Mouse (Mus musculus): ENCODE results near the gene Gabbr2. TPM values are rescaled to one million over a fixed set of nuclear protein-coding genes. Genes with fewer than 3 reads are reported as not detected.

The Gabbr2 gene
- polyA plus RNA-seq, 1 experiment = 102 TPM

GRCm38 (mm10) chr4:46997969-46998368, 6.3 kb upstream of the Gabbr2 start:
- 83% methylated on average over 2 of the region's 2 CpGs for WGBS
- TF ChIP-seq POLR2A (IDR thresholded peaks at IDR 0.05; ENCODE audit: borderline replicate concordance, insufficient read depth, low read length) (no peak), CTCF (IDR thresholded peaks at IDR 0.05; ENCODE audit: borderline replicate concordance, insufficient read depth, low read depth, low read length) (no peak)

GRCm38 (mm10) chr4:46992827-46993473, 1.3 kb upstream of the Gabbr2 start:
- 54% methylated on average over 8 of the region's 8 CpGs for WGBS

More at GRCm38 (mm10) chr4:46997969-46998368, 6.3 kb upstream of the Gabbr2 start:
- Histone ChIP-seq H3K27me3 (ENCODE audit: control insufficient read depth, insufficient read depth, low read length) (no peaks in the 10 kb centered on the region), H3K4me3 (replicated peaks; ENCODE audit: insufficient read depth, low read depth, low read length) (no peak overlapping the region), H3K27ac (ENCODE audit: insufficient read depth, low read length) (no peak overlapping the region), H3K4me1 (ENCODE audit: control insufficient read depth, insufficient read depth, low read length) (no peaks in the 10 kb centered on the region)
- no peak for DNase-seq

GRCm38 (mm10) chr4:46991959-46992316, 265 bp upstream of the Gabbr2 start:
- no peak for TF ChIP-seq POLR2A (IDR thresholded peaks at IDR 0.05; ENCODE audit: borderline replicate concordance, insufficient read depth, low read length)
- no peak for TF ChIP-seq CTCF (IDR thresholded peaks at IDR 0.05; ENCODE audit: borderline replicate concordance, insufficient read depth, low read depth, low read length)
- Histone ChIP-seq H3K4me1 (ENCODE audit: control insufficient read depth, insufficient read depth, low read length) (peaks cover 10% of the 10 kb centered on the region), H3K27ac (ENCODE audit: insufficient read depth, low read length) (peak overlapping the region; percentile 85), H3K27me3 (ENCODE audit: control insufficient read depth, insufficient read depth, low read length) (no peaks in the 10 kb centered on the region), H3K4me3 (replicated peaks; ENCODE audit: insufficient read depth, low read depth, low read length) (peak overlapping the region; percentile 81)
- no peak for DNase-seq
- WGBS = under 1% methylated on average over 30 of the region's 31 CpGs

More at GRCm38 (mm10) chr4:46992827-46993473, 1.3 kb upstream of the Gabbr2 start:
- no peak overlapping the region for H3K27ac ChIP-seq (ENCODE audit: insufficient read depth, low read length)
- H3K4me3 ChIP-seq (replicated peaks; ENCODE audit: insufficient read depth, low read depth, low read length) = no peak overlapping the region
- TF ChIP-seq CTCF (IDR thresholded peaks at IDR 0.05; ENCODE audit: borderline replicate concordance, insufficient read depth, low read depth, low read length) (no peak), POLR2A (IDR thresholded peaks at IDR 0.05; ENCODE audit: borderline replicate concordance, insufficient read depth, low read length) (no peak)
- no peak for DNase-seq
- H3K4me1 ChIP-seq (ENCODE audit: control insufficient read depth, insufficient read depth, low read length) = peaks cover 10% of the 10 kb centered on the region
- H3K27me3 ChIP-seq (ENCODE audit: control insufficient read depth, insufficient read depth, low read length) = no peaks in the 10 kb centered on the region

- Histone ChIP-seq H3K4me3 (replicated peaks; ENCODE audit: insufficient read depth, low read depth, low read length) (peak overlapping the region; percentile 81), H3K4me1 (ENCODE audit: control insufficient read depth, insufficient read depth, low read length) (peaks cover 23% of the 10 kb centered on the region), H3K27me3 (ENCODE audit: control insufficient read depth, insufficient read depth, low read length) (no peaks in the 10 kb centered on the region), H3K27ac (ENCODE audit: insufficient read depth, low read length) (peak overlapping the region; percentile 85)
- under 1% methylated on average over 29 of the region's 29 CpGs for WGBS
- DNase-seq = peak; percentile 63 to 75
- TF ChIP-seq CTCF (IDR thresholded peaks at IDR 0.05; ENCODE audit: borderline replicate concordance, insufficient read depth, low read depth, low read length) (no peak), POLR2A (IDR thresholded peaks at IDR 0.05; ENCODE audit: borderline replicate concordance, insufficient read depth, low read length) (no peak)
Observed at GRCm38 (mm10) chr4:46990281-46991015, 1.2 kb downstream of the Gabbr2 start.

- Histone ChIP-seq H3K4me3 (replicated peaks; ENCODE audit: insufficient read depth, low read depth, low read length) (peak overlapping the region; percentile 81), H3K27ac (ENCODE audit: insufficient read depth, low read length) (peak overlapping the region; percentile 85), H3K27me3 (ENCODE audit: control insufficient read depth, insufficient read depth, low read length) (no peaks in the 10 kb centered on the region), H3K4me1 (ENCODE audit: control insufficient read depth, insufficient read depth, low read length) (peaks cover 29% of the 10 kb centered on the region)
- DNase-seq = peak; percentile 88 to 90
- TF ChIP-seq POLR2A (IDR thresholded peaks at IDR 0.05; ENCODE audit: borderline replicate concordance, insufficient read depth, low read length) = no peak
- peak; percentile 76 for TF ChIP-seq CTCF (IDR thresholded peaks at IDR 0.05; ENCODE audit: borderline replicate concordance, insufficient read depth, low read depth, low read length)
- WGBS = under 1% methylated on average over 17 of the region's 17 CpGs
Observed at GRCm38 (mm10) chr4:46989842-46990241, 1.8 kb downstream of the Gabbr2 start.

- WGBS = 24% methylated on average over 4 of the region's 4 CpGs
- Histone ChIP-seq H3K27ac (ENCODE audit: insufficient read depth, low read length) (peak overlapping the region; percentile 85), H3K4me1 (ENCODE audit: control insufficient read depth, insufficient read depth, low read length) (peaks cover 39% of the 10 kb centered on the region), H3K4me3 (replicated peaks; ENCODE audit: insufficient read depth, low read depth, low read length) (peak overlapping the region; percentile 81), H3K27me3 (ENCODE audit: control insufficient read depth, insufficient read depth, low read length) (no peaks in the 10 kb centered on the region)
- no peak for DNase-seq
- TF ChIP-seq POLR2A (IDR thresholded peaks at IDR 0.05; ENCODE audit: borderline replicate concordance, insufficient read depth, low read length) (no peak), CTCF (IDR thresholded peaks at IDR 0.05; ENCODE audit: borderline replicate concordance, insufficient read depth, low read depth, low read length) (no peak)
Observed at GRCm38 (mm10) chr4:46988824-46989223, 2.8 kb downstream of the Gabbr2 start.

GRCm38 (mm10) chr4:46988257-46988656, 3.4 kb downstream of the Gabbr2 start:
- Histone ChIP-seq H3K4me3 (replicated peaks; ENCODE audit: insufficient read depth, low read depth, low read length) (peak overlapping the region; percentile 6), H3K4me1 (ENCODE audit: control insufficient read depth, insufficient read depth, low read length) (peaks cover 43% of the 10 kb centered on the region), H3K27ac (ENCODE audit: insufficient read depth, low read length) (peak overlapping the region; percentile 42; the same call in 1 of the 2 replicates), H3K27me3 (ENCODE audit: control insufficient read depth, insufficient read depth, low read length) (no peaks in the 10 kb centered on the region)
- TF ChIP-seq CTCF (IDR thresholded peaks at IDR 0.05; ENCODE audit: borderline replicate concordance, insufficient read depth, low read depth, low read length) (no peak), POLR2A (IDR thresholded peaks at IDR 0.05; ENCODE audit: borderline replicate concordance, insufficient read depth, low read length) (no peak)
- no peak for DNase-seq
- WGBS = 42% methylated on average over 3 of the region's 3 CpGs

Measured in cerebellum, adult 2 months (tissue).